Mouse (Mus musculus): ENCODE results near the gene Olfr104-ps. TPM values are rescaled to one million over a fixed set of nuclear protein-coding genes. Genes with fewer than 3 reads are reported as not detected.

Gene Olfr104-ps
- not detected in 2 replicates for polyA plus RNA-seq (2012; rRNA removed)

DNA sequence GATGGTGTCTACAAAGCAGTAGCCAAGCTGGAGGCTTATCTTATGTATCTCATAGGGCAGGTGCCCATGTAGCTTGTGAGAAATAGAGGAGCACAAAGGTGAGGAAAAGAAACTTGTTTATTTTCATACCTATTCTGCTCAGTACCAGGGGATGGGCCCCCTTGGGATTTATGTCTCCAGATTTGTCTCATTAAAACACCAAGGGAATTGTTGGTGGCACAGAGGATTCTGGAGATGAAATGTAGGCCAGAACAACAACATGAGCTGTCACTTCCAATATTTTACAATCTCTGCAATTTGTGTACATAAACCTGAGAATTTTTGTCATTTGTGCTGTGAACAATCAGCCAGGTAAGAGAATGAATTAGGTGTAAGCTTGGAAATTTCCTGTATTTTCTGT, at the start of gene Olfr104-ps:
Olfr104-ps (plus strand) TSS at position 301 of the 400 bp plus-strand sequence.
- no peak for DNase-seq (ENCODE audit: low spot score)

- DNase-seq (ENCODE audit: low spot score) = no peak
Observed at GRCm38 (mm10) chr17:37310146-37310699, 49.2 kb upstream of the Olfr104-ps start.

DNA sequence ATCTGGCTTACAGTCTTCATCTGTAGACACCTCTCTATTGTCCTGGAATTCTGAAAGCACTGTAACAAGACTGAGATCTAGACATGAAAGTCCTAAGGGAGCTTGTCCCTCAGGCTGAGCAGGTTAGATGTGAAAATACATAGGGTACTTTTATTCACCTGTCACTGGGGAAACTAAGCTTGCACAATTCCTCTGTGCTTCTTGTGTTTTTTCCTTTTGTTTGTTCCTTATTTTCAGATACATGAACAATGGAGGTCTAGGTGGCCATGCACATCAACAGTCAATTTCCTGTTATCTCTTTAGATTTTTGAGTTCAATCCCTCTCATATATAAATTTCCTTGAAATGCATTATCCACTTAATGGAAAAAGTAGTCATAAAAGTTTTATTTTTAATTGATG, 42.4 kb upstream of the Olfr104-ps start, which contains the start of gene Olfr102:
Olfr102 (minus strand) TSS at position 101 of the 400 bp plus-strand sequence.
- no peak for DNase-seq (ENCODE audit: low spot score)

DNA sequence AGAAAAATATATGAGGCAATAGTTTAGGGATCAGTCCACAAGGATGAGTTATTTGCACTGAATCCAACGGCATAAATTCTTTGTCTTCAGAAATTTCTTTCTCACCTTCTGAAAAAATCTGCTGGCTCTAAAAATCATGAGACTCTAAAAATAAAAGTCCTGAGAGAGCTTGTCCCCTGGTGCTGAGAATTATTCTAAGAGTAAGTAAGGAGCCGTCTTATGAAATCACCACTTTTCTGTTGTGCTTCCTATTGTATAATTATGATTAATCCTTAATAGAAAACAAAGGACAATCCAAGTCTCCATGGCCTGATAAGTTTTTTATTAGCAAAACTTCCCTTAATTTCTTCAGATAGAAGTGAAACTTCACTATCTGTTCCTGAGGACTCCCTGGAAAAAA, 19.8 kb upstream of the Olfr104-ps start, which contains the start of gene Olfr103:
Olfr103 (minus strand) TSS at position 101 of the 400 bp plus-strand sequence.
- no peak for DNase-seq (ENCODE audit: low spot score)

DNA sequence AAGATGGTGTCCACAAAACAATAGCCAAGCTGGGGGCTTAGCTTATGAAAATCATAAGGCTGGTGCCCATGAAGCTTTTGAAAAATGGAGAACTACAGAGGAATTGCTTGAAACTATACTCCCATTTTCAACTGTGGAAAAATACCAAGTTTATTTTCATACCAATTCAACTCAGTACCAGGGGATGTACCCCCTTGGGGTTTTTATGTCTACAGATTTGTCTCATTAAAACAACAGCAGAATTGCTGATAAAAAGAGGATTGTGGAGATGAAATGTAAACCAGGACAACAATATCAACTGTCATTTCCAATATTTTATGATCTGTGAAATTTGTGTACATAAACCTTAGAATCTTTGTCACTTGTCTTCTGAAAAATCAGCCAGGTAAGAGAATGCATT, 19.4 kb downstream of the Olfr104-ps start, which contains the start of gene Olfr105-ps:
Olfr105-ps (plus strand) TSS at position 301 of the 400 bp plus-strand sequence.
- DNase-seq (ENCODE audit: low spot score) = no peak

DNA sequence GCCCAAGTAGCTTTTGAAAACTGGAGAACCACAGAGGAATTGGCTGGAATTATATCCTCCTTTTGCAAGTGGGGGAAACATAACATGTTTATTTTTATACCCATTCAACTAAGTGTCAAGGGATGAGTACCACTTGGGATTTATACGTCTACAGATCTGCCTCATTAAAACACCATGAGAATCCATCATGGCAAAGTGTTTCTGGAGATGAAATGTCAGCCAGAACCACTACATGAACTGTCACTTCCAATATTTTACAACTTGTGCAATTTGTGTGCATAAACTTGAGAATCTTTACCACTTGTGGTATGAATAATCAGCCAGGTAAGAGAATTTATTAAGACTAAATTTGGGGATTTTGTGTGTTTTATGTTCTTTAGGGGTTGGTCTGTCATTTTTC, 30.7 kb downstream of the Olfr104-ps start, which contains the start of gene Olfr106-ps:
Olfr106-ps (plus strand) TSS at position 301 of the 400 bp plus-strand sequence.
- DNase-seq (ENCODE audit: low spot score) = no peak

- DNase-seq (ENCODE audit: low spot score) = no peak
Observed at GRCm38 (mm10) chr17:37398926-37399325, 39.5 kb downstream of the Olfr104-ps start, which contains the start of gene Olfr107. Gene Olfr107, plus strand, starts transcription at chr17:37399226.

DNA sequence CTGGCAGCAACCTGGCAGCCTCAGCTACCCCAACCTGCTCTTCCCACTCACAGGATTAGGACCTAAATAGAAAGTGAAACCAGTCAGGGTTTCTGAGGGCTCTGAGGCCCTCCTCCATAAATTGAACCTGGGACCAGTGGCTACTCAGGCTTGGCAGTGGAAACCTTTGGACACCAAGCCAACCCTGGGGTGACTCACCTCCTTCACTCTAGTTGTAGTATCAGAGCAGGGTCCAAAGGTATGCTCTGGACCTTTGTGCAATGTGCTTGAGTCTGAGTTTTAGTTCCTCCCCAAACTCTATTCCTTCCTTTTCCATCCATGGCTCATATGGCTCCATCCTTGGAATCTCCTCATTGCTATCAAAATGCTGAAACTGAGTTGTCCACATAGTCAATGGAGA, 54.0 kb downstream of the Olfr104-ps start:
- DNase-seq (ENCODE audit: low spot score) = no peak

Other genes with a start within 250 kb of the Olfr104-ps start
- not detected in 2 replicates for gene Olfr92, start 239.5 kb upstream of the Olfr104-ps start, polyA plus RNA-seq (2012; rRNA removed)
- not detected in 2 replicates for gene Olfr93, start 198.1 kb upstream of the Olfr104-ps start, polyA plus RNA-seq (2012; rRNA removed)
- gene Ubd, start 165.7 kb upstream of the Olfr104-ps start, polyA plus RNA-seq (2012; rRNA removed) = 0.52 and 1.0 TPM in 2 replicates
- gene Olfr94, start 158.6 kb upstream of the Olfr104-ps start, polyA plus RNA-seq (2012; rRNA removed) = not detected in 2 replicates
- gene Olfr95, start 146.5 kb upstream of the Olfr104-ps start, polyA plus RNA-seq (2012; rRNA removed) = not detected in 2 replicates
- not detected in 2 replicates for gene Olfr96, start 139.4 kb upstream of the Olfr104-ps start, polyA plus RNA-seq (2012; rRNA removed)
- not detected in 2 replicates for gene Olfr97, start 122.3 kb upstream of the Olfr104-ps start, polyA plus RNA-seq (2012; rRNA removed)
- gene Olfr98, start 95.8 kb upstream of the Olfr104-ps start, polyA plus RNA-seq (2012; rRNA removed) = not detected in 2 replicates
- 12.3 and 13.0 TPM in 2 replicates for gene H2-M3, start 89.4 kb upstream of the Olfr104-ps start, polyA plus RNA-seq (2012; rRNA removed)
- gene Olfr99, start 76.1 kb upstream of the Olfr104-ps start, polyA plus RNA-seq (2012; rRNA removed) = not detected in 2 replicates
- gene Olfr101, start 55.3 kb upstream of the Olfr104-ps start, polyA plus RNA-seq (2012; rRNA removed) = not detected in 2 replicates
- gene Olfr102, start 42.5 kb upstream of the Olfr104-ps start, polyA plus RNA-seq (2012; rRNA removed) = not detected in 2 replicates
- not detected in 2 replicates for gene Olfr103, start 19.9 kb upstream of the Olfr104-ps start, polyA plus RNA-seq (2012; rRNA removed)
- gene Olfr105-ps, start 19.5 kb downstream of the Olfr104-ps start, polyA plus RNA-seq (2012; rRNA removed) = not detected in 2 replicates
- not detected in 2 replicates for gene Olfr106-ps, start 30.8 kb downstream of the Olfr104-ps start, polyA plus RNA-seq (2012; rRNA removed)
- not detected in 2 replicates for gene Olfr107, start 39.6 kb downstream of the Olfr104-ps start, polyA plus RNA-seq (2012; rRNA removed)
- gene Olfr108, start 85.9 kb downstream of the Olfr104-ps start, polyA plus RNA-seq (2012; rRNA removed) = not detected in 2 replicates
- not detected in 2 replicates for gene Olfr109, start 99.3 kb downstream of the Olfr104-ps start, polyA plus RNA-seq (2012; rRNA removed)
- 0.35 and 0.47 TPM in 2 replicates for gene H2-M2, start 124.0 kb downstream of the Olfr104-ps start, polyA plus RNA-seq (2012; rRNA removed)
- gene Olfr110, start 132.9 kb downstream of the Olfr104-ps start, polyA plus RNA-seq (2012; rRNA removed) = not detected in 2 replicates
- gene Olfr111, start 148.4 kb downstream of the Olfr104-ps start, polyA plus RNA-seq (2012; rRNA removed) = 0.03 and 0.04 TPM in 2 replicates
- gene Olfr112, start 209.9 kb downstream of the Olfr104-ps start, polyA plus RNA-seq (2012; rRNA removed) = not detected in 2 replicates
- not detected in 2 replicates for gene Olfr113, start 218.1 kb downstream of the Olfr104-ps start, polyA plus RNA-seq (2012; rRNA removed)
- gene Olfr114, start 233.2 kb downstream of the Olfr104-ps start, polyA plus RNA-seq (2012; rRNA removed) = not detected in 2 replicates

All from urinary bladder, adult 2 months (tissue).